Mouse (Mus musculus) midbrain, embryonic 13.5 days (tissue): ENCODE measurements around the gene Nxn. TPM values are rescaled to one million over a fixed set of nuclear protein-coding genes. Genes with fewer than 3 reads are reported as not detected.

Experiments used
- ATAC-seq: fragments of 200-750 bp; cut with Nextera tagmentation; 2 replicates; pipeline ENCODE4 v1.8.0; 2017; ENCODE audit warnings: mild to moderate bottlenecking, moderate TSS enrichment, moderate library complexity
- H3K27ac ChIP-seq: fragments of 300-500 bp; sonication (generic); 2 replicates; pipeline ENCODE4 v1.5.1; 2015; ENCODE audit warnings: inconsistent platforms, mild to moderate bottlenecking, moderate library complexity
- H3K27me3 ChIP-seq: fragments of 300-500 bp; sonication (generic); 2 replicates; pipeline ENCODE4 v1.6.1; 2015; ENCODE audit warnings: mild to moderate bottlenecking, inconsistent platforms
- H3K36me3 ChIP-seq: fragments of 300-500 bp; sonication (generic); 2 replicates; pipeline ENCODE4 v1.6.1; 2015; ENCODE audit warnings: mild to moderate bottlenecking, inconsistent platforms
- H3K4me1 ChIP-seq: fragments of 300-500 bp; sonication (generic); replicated peaks from 2 replicates; pipeline ENCODE4 v1.6.1; 2015; ENCODE audit warnings: inconsistent platforms
- H3K4me2 ChIP-seq: fragments of 300-500 bp; sonication (generic); replicated peaks from 2 replicates; pipeline ENCODE4 v1.6.1; 2015; ENCODE audit warnings: moderate library complexity, mild to moderate bottlenecking, inconsistent platforms
- H3K4me3 ChIP-seq: fragments of 300-500 bp; sonication (generic); replicated peaks from 2 replicates; pipeline ENCODE4 v1.5.1; 2015; ENCODE audit warnings: mild to moderate bottlenecking, inconsistent platforms
- H3K9ac ChIP-seq: fragments of 300-500 bp; sonication (generic); replicated peaks from 2 replicates; pipeline ENCODE4 v1.6.1; 2015; ENCODE audit warnings: mild to moderate bottlenecking, inconsistent platforms
- H3K9me3 ChIP-seq: fragments of 300-500 bp; sonication (generic); 2 replicates; pipeline ENCODE4 v1.6.1; 2016; ENCODE audit warnings: mild to moderate bottlenecking, inconsistent platforms
- WGBS: fragments of 180-500 bp; shearing (Covaris S2); methylation state at CpG from one replicate; pipeline ENCODE4 v1.1.7; 2015; 5-methylcytosine and 5-hydroxymethylcytosine counted together
- polyA plus RNA-seq: library from polyadenylated mRNA; unstranded; fragments of >200 nt; fragmentation: Nextera tagmentation; extraction: Ambion mirVana; gene quantifications from 2 replicates; pipeline ENCODE4 v1.2.1, GENCODE M21; 2015

The Nxn gene
- polyA plus RNA-seq, 1 experiment from 2014 or later: 34.3 TPM

- Histone ChIP-seq H3K4me3 (no peak overlapping the region), H3K4me1 (peaks cover 23% of the 10 kb centered on the region), H3K27ac (no peak overlapping the region), H3K27me3 (no peaks in the 10 kb centered on the region), H3K9ac (no peak overlapping the region), H3K36me3 (peaks cover 32% of the 10 kb centered on the region), H3K9me3 (no peaks in the 10 kb centered on the region), H3K4me2 (no peak overlapping the region)
- no peak for ATAC-seq
- WGBS: 47% methylated on average over 2 of the region's 2 CpGs
Measured at GRCm38 (mm10) chr11:76247239-76247638, 151.7 kb downstream of the Nxn start.

GRCm38 (mm10) chr11:76246439-76246838 is 152.5 kb downstream of the Nxn start:
- Histone ChIP-seq H3K4me1 (peaks cover 24% of the 10 kb centered on the region), H3K36me3 (peaks cover 32% of the 10 kb centered on the region), H3K4me3 (no peak overlapping the region), H3K27ac (no peak overlapping the region), H3K27me3 (no peaks in the 10 kb centered on the region), H3K9ac (no peak overlapping the region), H3K9me3 (no peaks in the 10 kb centered on the region), H3K4me2 (no peak overlapping the region)
- ATAC-seq: no peak

DNA sequence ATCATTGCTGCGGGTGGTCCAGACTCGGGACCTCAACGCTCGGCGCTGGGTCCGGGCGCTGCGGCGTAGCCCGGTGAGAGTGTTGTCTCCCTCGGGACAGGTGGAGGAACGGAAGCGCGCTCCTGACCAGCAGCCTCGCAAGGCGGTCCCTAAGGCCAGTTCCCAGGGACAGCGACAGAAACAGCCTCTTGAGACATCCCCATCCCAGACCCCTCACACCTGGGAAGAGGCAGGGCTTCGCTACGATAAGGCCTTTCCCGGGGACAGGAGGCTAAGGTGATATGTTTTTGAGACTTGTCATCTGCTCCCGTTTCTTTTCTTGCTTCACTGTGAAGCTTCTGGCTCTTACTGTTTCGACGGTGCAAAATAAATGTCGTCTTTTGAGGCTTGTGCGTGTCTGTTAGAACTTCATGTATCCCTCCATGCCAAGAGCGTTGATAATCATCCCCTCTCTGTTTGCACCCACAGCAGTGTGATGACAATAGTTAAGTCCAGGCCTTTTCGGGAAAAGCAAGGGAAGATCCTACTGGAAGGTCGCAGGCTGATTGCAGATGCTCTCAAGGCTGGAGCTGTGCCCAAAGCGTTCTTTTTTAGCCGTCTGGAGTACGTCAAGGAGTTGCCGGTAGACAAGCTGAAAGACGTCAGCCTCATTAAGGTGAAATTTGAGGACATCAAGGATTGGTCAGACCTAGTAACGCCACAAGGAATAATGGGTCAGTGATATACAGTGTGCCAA is 155.0 kb downstream of the Nxn start:
- H3K4me3 ChIP-seq: peak overlapping the region; percentile 62
- no peaks in the 10 kb centered on the region for H3K9me3 ChIP-seq
- H3K9ac ChIP-seq: peak overlapping the region; percentile 89
- H3K4me1 ChIP-seq: peaks cover 24% of the 10 kb centered on the region
- WGBS: 4% methylated on average over 34 of the region's 34 CpGs
- H3K4me2 ChIP-seq: peak overlapping the region; percentile 82
- H3K36me3 ChIP-seq: peaks cover 25% of the 10 kb centered on the region
- peak overlapping the region; percentile 83; the same call in 1 of the 2 replicates for H3K27ac ChIP-seq
- no peaks in the 10 kb centered on the region for H3K27me3 ChIP-seq
- no peak for ATAC-seq

DNA sequence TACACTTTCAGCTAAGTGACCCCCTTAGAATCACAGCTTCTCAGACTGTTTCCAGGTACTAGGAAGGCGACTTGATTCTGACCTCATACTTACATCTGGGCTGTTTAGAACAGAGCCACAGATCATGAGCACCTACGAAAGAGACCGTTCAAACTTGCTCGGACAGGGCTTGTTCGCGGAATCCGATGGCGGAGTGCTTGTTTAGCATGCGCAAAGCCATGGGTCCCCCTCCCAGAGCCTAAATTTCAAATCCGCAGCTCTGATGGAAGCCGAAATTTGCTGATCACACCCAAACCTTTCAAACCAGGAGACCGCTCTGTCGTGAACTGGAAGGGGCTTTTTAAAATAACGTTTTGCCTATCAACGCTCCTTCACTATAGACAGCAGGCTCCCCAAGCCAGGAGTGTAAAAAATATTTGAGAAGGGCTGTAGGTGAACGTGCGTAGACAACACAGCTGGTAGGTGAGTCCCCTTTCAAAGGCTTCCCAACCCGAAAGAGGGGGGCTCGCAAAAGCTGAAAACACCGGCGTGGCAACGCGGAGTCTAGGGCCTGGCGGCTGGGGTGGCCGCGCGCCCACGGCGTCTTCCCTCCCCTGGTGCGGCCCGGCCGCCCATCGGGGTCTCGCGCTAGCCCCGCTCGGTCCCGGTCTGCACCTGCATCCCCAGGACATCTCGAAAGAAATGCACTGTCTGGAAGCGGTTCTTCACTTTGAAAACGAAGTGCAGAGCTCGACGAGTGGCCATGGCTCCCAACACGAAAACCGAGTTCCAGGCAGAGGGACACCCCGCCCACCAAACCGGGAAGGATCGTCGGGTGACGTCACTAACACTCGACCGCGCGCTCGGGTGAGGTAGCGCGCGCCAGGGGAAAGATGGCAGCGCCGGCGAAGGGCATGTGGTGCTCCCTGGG is 155.8 kb downstream of the Nxn start, which contains the start of the genes Mrm3 and Glod4:
Gene Mrm3 (plus strand): TSS at position 815 of the 910 bp plus-strand sequence.
Gene Glod4 (minus strand): TSS at position 825 of the 910 bp plus-strand sequence.
- Histone ChIP-seq H3K9me3 (no peaks in the 10 kb centered on the region), H3K36me3 (peaks cover 25% of the 10 kb centered on the region), H3K9ac (peak within 1 kb of the TSS; percentile 89), H3K4me3 (peak within 1 kb of the TSS; percentile 62), H3K27ac (peak within 1 kb of the TSS; percentile 83), H3K27me3 (no peaks in the 10 kb centered on the region), H3K4me2 (peak within 1 kb of the TSS; percentile 82), H3K4me1 (peaks cover 24% of the 10 kb centered on the region)
- under 1% methylated on average over 61 of the region's 61 CpGs for WGBS
- peak; percentile 91 for ATAC-seq

DNA sequence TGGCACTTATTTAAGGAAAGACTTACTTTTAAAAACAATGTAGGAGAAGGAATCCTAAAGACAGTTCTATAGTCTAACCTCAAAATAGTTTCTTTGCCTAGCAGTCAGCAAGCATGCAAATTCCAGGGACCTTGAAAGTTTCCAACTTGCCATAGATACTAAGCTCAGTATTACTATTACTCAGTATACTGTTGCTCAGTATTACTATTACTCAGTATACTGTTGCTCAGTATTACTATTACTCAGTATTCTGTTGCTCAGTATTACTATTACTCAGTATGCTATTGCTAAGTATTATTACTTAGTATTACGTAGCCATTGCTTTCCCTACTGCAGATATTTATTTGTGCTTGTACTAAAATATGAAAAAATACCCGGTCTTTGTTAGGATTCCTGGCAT is 159.2 kb downstream of the Nxn start:
- Histone ChIP-seq H3K9me3 (no peaks in the 10 kb centered on the region), H3K36me3 (peaks cover 41% of the 10 kb centered on the region), H3K4me2 (no peak overlapping the region), H3K9ac (no peak overlapping the region), H3K4me1 (peaks cover 15% of the 10 kb centered on the region), H3K27me3 (no peaks in the 10 kb centered on the region), H3K4me3 (no peak overlapping the region), H3K27ac (no peak overlapping the region)
- WGBS: 95% methylated on average over 2 of the region's 2 CpGs
- no peak for ATAC-seq

DNA sequence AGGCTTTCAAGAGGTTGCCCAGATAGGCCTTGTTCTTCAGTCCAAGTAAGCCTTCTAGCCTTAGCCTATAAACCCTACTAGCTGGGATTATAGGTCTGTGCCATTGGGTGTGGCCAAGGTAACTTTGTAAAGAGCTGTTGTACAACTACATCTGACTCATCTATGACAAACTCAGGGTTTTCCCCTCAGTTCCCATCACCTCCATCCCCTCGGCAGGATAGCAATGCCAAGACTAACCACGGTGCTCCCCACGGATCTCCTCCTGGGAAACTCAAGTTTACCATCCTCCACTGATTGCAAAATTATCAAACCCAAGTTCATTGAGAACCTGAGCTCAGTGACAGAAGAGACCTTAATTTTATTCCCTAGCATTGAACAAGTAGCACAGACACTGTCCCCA is 162.8 kb downstream of the Nxn start:
- Histone ChIP-seq H3K4me3 (no peak overlapping the region), H3K9me3 (no peaks in the 10 kb centered on the region), H3K36me3 (peaks cover 72% of the 10 kb centered on the region), H3K9ac (no peak overlapping the region), H3K27ac (no peak overlapping the region), H3K4me2 (no peak overlapping the region), H3K27me3 (no peaks in the 10 kb centered on the region), H3K4me1 (no peaks in the 10 kb centered on the region)
- ATAC-seq: no peak
- WGBS: 98% methylated on average over 3 of the region's 3 CpGs

GRCm38 (mm10) chr11:76225051-76225450 is 173.9 kb downstream of the Nxn start:
- Histone ChIP-seq H3K27me3 (no peaks in the 10 kb centered on the region), H3K4me2 (no peak overlapping the region), H3K4me3 (no peak overlapping the region), H3K36me3 (peaks cover 43% of the 10 kb centered on the region), H3K4me1 (no peaks in the 10 kb centered on the region), H3K9me3 (no peaks in the 10 kb centered on the region), H3K27ac (no peak overlapping the region), H3K9ac (no peak overlapping the region)
- no peak for ATAC-seq

- Histone ChIP-seq H3K36me3 (peaks cover 47% of the 10 kb centered on the region), H3K27ac (no peak overlapping the region), H3K4me1 (no peaks in the 10 kb centered on the region), H3K9ac (no peak overlapping the region), H3K9me3 (no peaks in the 10 kb centered on the region), H3K27me3 (no peaks in the 10 kb centered on the region), H3K4me2 (no peak overlapping the region), H3K4me3 (no peak overlapping the region)
- no peak for ATAC-seq
- WGBS: 93% methylated on average over 5 of the region's 5 CpGs
Measured at GRCm38 (mm10) chr11:76224631-76225030, 174.3 kb downstream of the Nxn start.

DNA sequence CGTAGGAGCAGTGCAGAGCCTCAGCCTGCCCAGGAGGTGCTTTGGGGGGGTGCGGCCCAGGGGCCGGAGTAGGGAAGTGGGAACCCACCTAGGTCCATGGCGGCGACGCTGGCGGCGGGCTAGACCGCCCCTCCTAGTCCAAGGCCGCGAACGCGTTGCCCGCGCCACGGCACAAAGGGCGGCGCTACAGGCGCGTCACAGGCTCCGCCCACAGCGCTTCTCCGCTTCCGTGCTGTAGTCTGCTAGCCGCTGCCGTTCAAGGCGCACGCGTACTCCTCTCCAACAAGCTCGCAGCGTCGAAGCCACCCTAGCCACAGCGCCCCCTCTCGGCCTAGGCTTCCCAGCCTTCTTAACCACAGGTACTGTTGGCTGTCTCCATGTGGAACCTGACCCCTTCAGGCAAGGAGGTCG is 181.5 kb downstream of the Nxn start, which contains the start of the genes Dbil5 and Gemin4:
Gene Dbil5 (plus strand): TSS at position 219 of the 411 bp plus-strand sequence.
Gene Gemin4 (minus strand): TSS at position 275 of the 411 bp plus-strand sequence.
- WGBS: under 1% methylated on average over 30 of the region's 35 CpGs

GRCm38 (mm10) chr11:76216681-76217389 is 182.1 kb downstream of the Nxn start:
- H3K4me1 ChIP-seq: peaks cover 16% of the 10 kb centered on the region
- H3K4me3 ChIP-seq: peak overlapping the region; percentile 83
- no peaks in the 10 kb centered on the region for H3K27me3 ChIP-seq
- peak; percentile 0; the same call in 1 of the 2 replicates for ATAC-seq
- H3K9ac ChIP-seq: peak overlapping the region; percentile 93
- H3K27ac ChIP-seq: peak overlapping the region; percentile 90
- peak overlapping the region; percentile 81 for H3K4me2 ChIP-seq
- H3K9me3 ChIP-seq: no peaks in the 10 kb centered on the region
- 2% methylated on average over 33 of the region's 33 CpGs for WGBS
- peaks cover 47% of the 10 kb centered on the region for H3K36me3 ChIP-seq

More for the DNA sequence above, 181.5 kb downstream of the Nxn start, which contains the start of the genes Dbil5 and Gemin4:
- H3K36me3 ChIP-seq: peaks cover 45% of the 10 kb centered on the region
- no peaks in the 10 kb centered on the region for H3K27me3 ChIP-seq
- H3K4me2 ChIP-seq: peak within 1 kb of the TSS; percentile 81
- H3K9me3 ChIP-seq: no peaks in the 10 kb centered on the region
- peak within 1 kb of the TSS; percentile 93 for H3K9ac ChIP-seq
- peak; percentile 98 for ATAC-seq
- H3K27ac ChIP-seq: peak within 1 kb of the TSS; percentile 90
- H3K4me1 ChIP-seq: peaks cover 16% of the 10 kb centered on the region
- H3K4me3 ChIP-seq: peak within 1 kb of the TSS; percentile 83

DNA sequence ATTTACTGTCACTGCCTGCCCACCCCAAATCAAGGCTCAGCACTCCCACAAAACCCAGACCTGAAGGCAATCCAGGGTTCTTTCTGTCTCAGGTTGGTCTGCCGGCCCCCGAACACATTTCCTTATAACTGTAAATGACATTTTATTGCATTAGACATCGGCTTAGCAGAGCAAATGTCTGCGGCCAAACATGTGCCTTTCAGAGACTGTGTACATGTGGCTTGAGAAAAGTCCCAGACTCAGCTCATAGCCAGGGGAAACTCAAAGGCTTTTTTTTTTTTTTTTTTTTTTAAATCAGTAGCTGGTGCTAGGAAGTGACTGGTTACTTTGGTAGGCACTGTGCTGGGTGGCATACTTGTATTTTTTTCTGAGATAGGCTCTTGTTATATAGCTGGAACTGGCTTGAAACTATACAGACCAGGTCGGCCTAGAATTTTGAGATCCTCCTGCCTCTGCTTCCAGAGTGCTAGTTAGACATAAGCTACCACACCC is 182.8 kb downstream of the Nxn start:
- 94% methylated on average over 5 of the region's 5 CpGs for WGBS

More for the DNA sequence above, 182.8 kb downstream of the Nxn start:
- Histone ChIP-seq H3K9ac (peak overlapping the region; percentile 93; the same call in 1 of the 2 replicates), H3K27me3 (no peaks in the 10 kb centered on the region), H3K36me3 (peaks cover 45% of the 10 kb centered on the region), H3K4me1 (peaks cover 16% of the 10 kb centered on the region), H3K4me2 (peak overlapping the region; percentile 81), H3K27ac (no peak overlapping the region), H3K4me3 (peak overlapping the region; percentile 83), H3K9me3 (no peaks in the 10 kb centered on the region)
- no peak for ATAC-seq
